Mouse (Mus musculus) T-helper 1 cell (primary cell): ENCODE data around the gene Dohh.

ENCODE experiments used
- in situ Hi-C: fragments of 300-600 bp; cut with MboI, MseI; formaldehyde crosslinking; loops from one replicate; pipeline ENCODE4 v1.15.1; 2025; ENCODE audit warnings: high pct_unique_total_duplicates

Gene Dohh

DNA sequence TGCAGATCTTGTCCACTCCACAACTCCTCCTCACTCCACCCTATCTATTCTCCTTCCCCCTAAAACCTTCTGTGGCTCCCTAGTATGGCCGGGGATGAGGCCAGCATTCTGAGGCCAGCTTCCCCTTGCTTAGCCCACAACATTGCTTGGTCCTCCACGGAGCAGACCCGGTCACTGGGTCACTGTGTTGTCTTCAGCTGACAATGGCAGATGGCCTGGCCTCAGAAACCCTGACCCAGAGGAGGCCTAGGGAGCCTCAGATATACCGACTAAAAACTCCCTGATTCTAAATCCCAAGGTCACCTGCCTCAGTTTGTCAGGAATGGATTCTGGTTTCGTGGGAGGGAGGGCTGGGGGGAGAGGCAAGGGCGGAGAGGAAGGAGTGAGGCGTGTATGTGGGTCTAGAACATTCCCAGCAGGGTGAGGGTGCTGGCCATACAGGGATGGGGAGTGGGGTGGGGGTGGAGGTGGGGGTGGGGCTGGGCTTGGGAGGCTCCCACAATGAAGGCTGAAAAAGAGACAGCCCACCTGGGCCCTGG lies 18.1 kb downstream of the Dohh start:
- in situ Hi-C loops, result no loop called here

DNA sequence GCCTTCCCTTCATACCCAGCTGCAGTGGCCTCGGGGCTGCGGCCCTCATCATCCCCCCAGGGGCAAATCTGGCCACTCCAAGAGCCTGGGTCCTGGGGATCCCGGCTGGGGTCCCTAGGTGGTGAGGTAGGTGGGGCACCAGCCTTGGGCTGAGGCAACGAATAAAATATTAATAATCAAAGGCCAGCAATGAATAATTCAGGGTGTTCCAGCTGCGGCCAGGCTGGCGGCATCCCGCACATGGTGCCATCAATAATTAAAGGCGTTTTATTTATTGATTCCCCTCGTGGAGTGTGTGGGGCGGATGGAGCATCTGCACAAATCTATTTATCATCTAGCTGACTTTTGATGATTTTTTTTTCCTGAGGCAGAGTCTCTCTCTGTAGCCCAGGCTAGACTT lies 19.3 kb downstream of the Dohh start:
- in situ Hi-C loops, result no loop called here

DNA sequence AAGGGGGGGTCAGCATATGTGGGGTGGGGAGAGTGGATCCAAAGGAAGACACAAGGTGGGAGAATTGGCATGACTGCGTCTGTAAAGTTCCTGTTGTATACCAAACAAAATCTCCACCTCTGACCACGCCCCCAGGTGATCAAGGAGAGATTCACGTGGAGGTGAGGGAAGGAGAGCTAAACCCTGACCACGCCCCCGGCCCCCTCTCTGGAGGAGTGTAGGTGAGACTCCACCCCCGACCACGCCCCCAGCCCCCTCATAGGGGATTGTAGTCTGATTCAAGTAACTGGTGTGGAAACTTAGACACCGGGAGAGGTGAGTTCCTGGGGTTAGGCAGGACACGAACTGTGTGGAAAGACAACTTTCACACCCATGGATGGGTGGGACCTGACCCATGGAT lies 19.9 kb downstream of the Dohh start:
- in situ Hi-C loops, result no loop called here

- in situ Hi-C loops, result no loop called here
These were observed 20.5 kb downstream of the Dohh start for GRCm38 (mm10) chr10:81404720-81405119.

DNA sequence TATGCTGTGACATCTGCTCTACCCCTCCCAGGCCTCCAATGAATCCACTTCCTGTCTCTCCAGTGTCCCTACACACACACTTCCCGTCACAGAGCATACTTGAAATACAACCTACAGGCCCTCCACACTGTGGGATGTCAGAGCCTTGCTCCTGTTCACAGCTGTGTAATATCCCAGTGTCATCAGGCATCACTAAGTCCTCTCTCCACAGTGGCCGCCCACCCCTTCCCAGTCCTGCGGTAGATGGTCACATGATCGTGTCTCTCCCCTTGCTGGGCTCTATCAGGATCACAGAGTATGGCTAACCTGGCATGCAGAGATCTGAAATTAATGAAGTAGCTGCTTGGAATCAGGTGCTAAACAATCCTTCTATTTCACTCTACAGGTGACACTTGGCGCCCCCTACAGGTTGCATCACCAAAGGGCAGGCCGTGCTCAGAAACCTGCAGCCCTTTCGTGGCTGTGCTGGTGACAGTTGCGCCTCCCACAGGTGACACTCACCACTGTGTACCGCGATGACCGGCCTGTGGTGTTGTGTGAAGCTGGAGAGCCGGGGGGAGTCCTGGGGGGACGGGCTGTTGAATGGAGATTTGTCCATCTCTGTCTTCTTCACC lies 21.5 kb downstream of the Dohh start:
- in situ Hi-C loops, result no loop called here

DNA sequence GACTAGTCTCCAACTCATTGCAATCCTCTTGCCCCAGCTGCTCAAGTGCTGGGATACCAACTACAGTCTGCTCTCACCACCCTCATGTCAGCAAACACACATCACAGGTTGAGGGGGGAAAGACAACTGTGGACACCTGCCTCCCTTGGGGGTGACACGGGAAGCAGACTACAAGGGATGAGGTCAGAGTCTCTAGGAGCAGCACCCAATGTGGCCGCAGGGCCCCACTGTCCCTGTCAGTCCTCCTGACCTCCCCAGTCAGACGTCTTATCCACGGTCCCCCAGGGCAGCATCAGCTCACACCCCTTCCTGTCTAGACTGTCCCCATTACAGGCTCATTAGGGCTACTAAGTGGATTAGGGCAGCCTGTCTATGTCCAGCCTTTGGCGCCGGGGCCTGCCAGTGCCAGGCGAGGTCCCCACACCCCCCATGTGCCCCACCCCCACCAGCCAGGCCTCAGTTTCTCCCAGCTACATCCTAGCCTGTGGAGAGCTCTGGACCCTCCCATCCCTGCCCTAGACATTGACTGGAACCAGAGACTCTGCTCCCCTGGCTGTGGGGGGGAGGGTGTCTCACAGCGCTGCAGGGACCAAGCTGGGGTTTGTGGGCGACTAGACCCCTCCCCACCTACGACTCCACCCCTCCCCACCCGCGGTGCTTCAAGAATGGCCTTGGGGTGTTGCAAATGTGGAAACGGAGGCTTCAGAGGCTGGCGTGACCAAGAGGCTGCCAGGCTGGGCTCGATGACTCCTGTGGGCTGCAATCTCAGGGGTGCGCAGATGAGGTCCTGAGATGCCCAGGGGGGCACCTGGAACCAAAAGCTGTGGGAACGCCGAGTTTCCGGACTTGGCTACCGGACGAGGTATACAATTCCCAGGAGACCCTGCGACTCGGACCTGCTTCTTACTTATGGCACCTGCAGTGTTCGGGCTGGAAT lies 22.5 kb downstream of the Dohh start:
- in situ Hi-C loops, result no loop called here

GRCm38 (mm10) chr10:81407539-81408423 lies 23.6 kb downstream of the Dohh start:
- in situ Hi-C loops, result no loop called here

DNA sequence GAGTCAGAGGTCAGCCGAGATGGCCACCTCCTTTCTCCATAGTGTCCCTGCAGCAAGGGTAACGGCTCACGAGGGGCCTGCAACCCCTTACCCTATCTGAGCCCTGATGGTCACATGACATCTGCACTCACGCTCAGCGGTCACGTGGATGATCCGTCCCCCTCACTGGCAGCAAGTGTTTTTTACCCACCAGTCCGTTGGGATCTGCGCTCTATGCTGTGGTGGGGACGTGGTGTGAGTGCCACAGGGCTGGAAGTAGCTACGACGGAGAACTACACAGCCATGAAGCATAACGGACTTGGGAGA lies 24.1 kb downstream of the Dohh start:
- in situ Hi-C loops, result no loop called here

- in situ Hi-C loops, result no loop called here
These were observed 24.7 kb downstream of the Dohh start for GRCm38 (mm10) chr10:81408871-81409291.

- in situ Hi-C loops, result no loop called here
These were observed 25.1 kb downstream of the Dohh start for GRCm38 (mm10) chr10:81409330-81409729.

- in situ Hi-C loops, result no loop called here
These were observed 26.1 kb downstream of the Dohh start for GRCm38 (mm10) chr10:81410350-81410749.

DNA sequence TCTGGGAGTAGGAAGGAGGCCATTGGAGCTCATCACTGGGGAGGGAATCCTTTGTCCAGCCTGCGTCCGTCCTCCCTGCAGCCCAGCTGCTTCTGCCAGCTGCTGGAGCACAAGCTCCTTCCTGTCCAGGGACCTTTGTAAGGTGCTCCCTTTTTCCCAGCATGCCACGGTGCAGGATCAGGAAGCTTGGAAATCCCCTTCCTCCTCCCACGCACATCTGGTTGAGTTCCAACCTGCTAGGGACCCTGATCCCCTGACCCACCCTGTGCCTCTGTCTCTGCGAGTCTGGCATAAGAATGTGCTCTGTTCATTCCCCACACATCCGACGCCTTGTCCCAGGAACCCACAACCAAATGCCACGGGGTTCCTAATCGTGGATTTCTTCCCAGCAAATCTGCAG lies 26.8 kb downstream of the Dohh start:
- in situ Hi-C loops, result no loop called here

DNA sequence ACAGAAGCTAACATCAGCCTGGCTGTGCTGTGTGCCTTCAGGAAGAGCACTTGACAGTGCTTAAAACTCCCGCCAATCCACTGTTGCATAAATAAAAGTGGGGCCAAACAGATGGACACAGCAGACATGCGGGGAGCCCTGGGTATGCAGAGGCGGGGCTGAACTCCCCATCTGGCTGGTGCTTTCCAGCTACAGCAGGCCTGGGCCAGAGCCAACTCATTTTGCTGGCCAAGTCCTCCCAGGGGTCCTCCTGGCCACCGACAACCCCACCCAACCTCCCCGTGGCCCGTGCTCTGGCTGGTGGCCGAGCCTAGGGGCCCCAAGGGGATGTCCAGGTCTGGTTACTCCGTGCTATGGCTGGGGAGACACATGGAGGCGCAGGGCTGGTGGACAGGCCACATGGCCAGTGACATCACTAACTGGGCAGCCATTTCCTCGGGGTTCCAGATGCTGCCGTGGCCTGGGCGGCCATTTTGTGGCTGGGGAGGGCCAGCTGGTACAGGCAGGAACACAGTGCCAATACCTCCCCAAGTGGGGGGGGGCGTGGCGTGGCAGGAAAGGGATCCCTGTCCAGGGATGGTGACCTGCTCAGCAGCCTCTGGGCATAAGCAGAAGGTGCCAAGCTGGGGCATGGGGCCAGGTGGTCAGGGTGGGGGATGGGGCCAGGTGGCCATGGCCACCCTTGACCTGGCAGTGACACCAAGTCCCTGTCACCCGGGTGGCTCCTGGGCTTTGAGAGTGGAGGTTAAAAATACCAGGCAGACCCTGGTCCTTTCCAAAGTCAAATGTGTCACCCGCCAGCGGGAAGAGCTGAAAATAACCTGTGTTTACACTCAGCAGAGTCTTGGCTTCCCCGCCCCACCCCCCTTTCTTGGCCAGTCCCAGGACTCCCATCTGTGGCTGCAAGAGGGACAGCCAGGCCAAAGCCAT lies 27.5 kb downstream of the Dohh start:
- in situ Hi-C loops, result no loop called here

DNA sequence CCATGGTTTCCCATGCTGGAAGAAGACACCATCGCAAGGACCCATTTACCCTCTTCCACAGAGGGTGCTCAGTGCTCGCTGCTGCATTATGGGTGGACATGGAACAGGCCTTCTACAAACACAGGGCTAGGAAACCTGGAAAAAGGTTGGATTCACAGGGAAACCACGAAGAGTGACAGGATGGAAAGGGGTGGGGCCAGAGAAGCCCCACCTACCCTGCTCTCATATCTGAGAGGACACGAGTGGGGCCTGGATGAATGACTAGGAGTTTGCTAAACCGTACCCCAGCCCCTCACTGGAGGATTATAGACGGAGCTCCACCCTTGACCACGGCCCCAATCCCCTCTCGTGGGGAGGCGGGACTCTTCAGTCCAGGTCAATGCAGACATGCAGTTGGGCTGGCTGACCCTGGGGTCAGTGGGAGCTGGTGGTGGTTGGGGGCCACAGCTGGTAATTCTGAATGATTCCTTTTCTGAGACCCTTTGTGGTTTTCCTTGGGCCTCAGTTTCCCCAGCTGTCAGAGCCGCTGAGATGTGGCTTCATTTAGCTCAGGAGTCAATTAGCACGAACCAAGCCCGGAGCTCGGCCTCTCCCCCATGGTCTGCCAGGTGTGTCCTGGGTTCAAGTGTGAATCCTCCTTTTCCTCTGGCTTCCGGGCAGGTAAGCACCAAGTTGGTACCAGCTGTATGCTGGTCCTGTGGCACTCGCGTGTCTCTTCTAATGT lies 28.5 kb downstream of the Dohh start:
- in situ Hi-C loops, result no loop called here

DNA sequence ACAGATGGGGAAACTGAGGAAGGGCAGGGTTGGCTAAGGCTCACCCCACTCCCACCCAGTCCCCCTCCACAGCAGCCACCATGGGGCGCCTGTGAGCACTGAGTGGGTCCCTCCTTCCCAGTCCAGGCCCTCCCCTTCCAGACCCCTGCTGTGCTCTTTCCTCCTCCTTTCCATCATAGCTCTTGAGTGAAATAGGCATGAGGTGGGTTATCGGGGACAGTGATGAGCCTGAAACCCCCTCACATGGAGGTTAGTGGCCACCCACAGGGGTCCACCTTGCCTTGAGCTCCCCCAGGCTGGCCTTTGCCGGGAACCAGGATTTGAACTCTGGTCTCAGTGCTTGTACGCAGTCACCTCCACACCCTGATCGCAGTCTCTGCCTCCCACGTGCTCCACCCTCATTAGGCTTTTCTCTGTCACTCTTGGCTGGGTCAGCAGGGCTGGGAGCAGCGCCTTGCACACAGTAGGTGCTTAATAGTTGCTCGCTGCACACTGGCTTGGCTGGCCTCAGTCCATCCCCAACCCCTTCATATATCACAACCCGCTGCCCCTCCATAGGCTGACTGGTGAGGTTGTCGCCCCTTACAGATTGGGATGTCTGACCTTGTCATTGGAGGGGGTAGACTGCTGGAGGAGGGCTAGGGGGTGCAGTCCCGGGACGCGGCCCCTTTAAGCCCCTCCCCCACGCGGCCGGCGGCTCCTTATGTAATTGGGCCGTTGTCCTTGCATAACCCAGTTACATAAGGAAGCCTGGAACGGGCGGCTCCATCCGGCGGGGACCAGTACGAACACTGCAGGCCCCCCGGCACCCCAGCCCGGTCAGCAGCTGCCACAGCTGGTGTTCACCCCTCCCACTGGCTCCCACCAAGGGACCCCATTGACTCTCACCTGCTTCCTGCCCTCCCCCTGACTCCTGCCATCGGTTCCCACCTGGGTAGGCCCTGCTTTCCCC lies 29.4 kb downstream of the Dohh start:
- in situ Hi-C loops, result no loop called here

GRCm38 (mm10) chr10:81414682-81415081 lies 30.5 kb downstream of the Dohh start:
- in situ Hi-C loops, result no loop called here

DNA sequence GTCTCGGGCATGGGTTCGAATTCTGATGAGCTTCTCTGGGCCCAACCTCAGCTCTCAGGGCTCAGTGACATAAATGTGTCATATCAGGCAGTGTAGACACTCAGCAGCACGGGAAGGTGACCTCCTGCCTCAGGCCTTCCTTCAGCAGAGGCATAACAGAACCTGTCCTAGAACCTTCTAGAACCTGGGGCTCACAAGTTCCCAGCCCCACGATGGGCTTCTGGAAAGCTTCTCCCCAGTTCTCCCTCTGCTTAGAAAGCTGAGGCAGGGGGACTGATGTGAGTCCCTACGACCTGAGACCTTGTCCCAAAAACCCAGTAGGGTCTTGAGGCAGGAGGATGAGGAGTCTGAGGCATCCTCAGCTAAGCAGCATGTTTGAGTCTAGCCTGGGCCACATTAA lies 30.9 kb downstream of the Dohh start:
- in situ Hi-C loops, result no loop called here

DNA sequence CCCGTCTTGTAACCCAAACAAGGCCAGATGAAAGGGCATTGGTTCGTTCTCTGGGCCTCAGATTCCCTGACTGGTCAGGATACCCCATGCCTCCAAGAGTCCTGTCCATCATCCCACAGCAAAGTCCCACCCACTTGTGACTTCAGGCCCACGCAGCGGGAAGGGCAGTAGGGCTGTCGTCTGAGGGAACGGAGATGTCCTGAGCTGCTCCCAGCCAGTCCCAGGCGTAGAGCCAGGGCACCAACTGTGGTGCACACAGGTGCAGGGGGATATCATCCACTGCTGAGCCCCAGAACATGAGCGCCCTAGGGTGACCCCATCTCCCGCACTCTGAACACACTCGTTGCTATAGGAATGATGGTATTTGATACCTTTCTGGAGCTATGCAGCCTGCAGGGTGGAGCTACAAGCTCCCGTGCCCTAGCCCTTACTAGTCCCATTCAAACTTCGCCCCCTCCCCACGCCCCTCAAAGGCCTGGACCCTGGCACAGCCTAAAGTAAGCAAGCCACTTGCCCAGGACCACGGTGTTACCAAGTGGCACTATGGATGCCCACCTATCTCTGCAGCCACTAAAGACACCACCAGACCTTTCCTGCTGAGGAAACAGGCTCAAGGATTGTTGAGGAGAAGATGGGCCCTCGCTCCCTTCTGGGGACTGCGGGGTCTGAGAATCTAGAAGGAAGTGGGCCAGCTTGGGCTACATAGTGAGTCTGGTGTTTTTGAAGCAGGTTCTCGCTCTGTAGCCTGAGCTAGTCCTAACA lies 31.5 kb downstream of the Dohh start:
- in situ Hi-C loops, result no loop called here
